Mouse (Mus musculus) heart, postnatal 0 days (tissue): ENCODE measurements around the gene Gfod1.

Experiments
- CTCF ChIP-seq: IDR thresholded peaks from 2 replicates; pipeline ENCODE4 v1.5.1; 2016; ENCODE audit warnings: antibody characterized with exemption, control low read depth, low read depth
- EP300 ChIP-seq: IDR thresholded peaks from 2 replicates; pipeline ENCODE4 v1.6.1; 2016; ENCODE audit warnings: antibody characterized with exemption, low read depth

DNA sequence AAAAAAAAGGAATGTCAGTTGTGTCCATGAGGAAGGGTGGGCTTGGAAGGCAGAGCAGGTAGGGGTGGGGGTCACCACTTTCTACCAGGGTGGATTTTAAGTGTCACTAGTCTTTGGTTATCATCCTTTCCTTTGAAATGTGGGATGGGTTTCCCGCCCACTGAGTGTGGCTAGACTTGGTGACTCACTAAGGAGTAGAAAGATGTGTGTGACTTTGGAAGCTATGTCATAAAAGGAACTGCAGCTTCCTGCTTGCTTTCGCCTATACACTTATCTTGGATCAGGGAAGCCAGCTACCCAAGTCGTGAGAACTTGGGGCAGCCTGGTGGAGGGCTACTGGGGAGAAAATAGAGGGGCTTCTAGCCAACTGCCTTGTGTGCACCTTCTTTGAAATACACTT, 15.4 kb upstream of the Gfod1 start:
- no peak for TF ChIP-seq CTCF
- TF ChIP-seq EP300 = no peak
